Mouse (Mus musculus) liver, embryonic 15.5 days (tissue): Measurements from ENCODE around the gene Papss2. TPM values are rescaled to one million over a fixed set of nuclear protein-coding genes. Genes with fewer than 3 reads are reported as not detected.

Source experiments
- ATAC-seq: fragments of 200-750 bp; cut with Nextera tagmentation; 2 replicates; pipeline ENCODE4 v1.8.0; 2017; ENCODE audit warnings: moderate number of reproducible peaks, mild to moderate bottlenecking, moderate library complexity; ENCODE audit not compliant: insufficient read depth
- H3K27ac ChIP-seq: fragments of 300-500 bp; sonication (generic); replicated peaks from 2 replicates; pipeline ENCODE4 v1.5.1; 2015; ENCODE audit warnings: mild to moderate bottlenecking, inconsistent platforms
- H3K27me3 ChIP-seq: fragments of 300-500 bp; sonication (generic); 2 replicates; pipeline ENCODE4 v1.6.1; 2015; ENCODE audit warnings: mild to moderate bottlenecking, inconsistent platforms
- H3K36me3 ChIP-seq: fragments of 300-500 bp; sonication (generic); replicated peaks from 2 replicates; pipeline ENCODE4 v1.6.1; 2015; ENCODE audit warnings: moderate library complexity, mild to moderate bottlenecking, inconsistent platforms
- H3K4me1 ChIP-seq: fragments of 300-500 bp; sonication (generic); replicated peaks from 2 replicates; pipeline ENCODE4 v1.6.1; 2015; ENCODE audit warnings: inconsistent platforms
- H3K4me2 ChIP-seq: fragments of 300-500 bp; sonication (generic); 2 replicates; pipeline ENCODE4 v1.6.1; 2015; ENCODE audit warnings: moderate library complexity, mild to moderate bottlenecking, inconsistent platforms
- H3K4me3 ChIP-seq: fragments of 300-500 bp; sonication (generic); replicated peaks from 2 replicates; pipeline ENCODE4 v1.5.1; 2015; ENCODE audit warnings: mild to moderate bottlenecking, inconsistent platforms
- H3K9ac ChIP-seq: fragments of 300-500 bp; sonication (generic); 2 replicates; pipeline ENCODE4 v1.6.1; 2015; ENCODE audit warnings: moderate library complexity, mild to moderate bottlenecking, inconsistent platforms
- H3K9me3 ChIP-seq: fragments of 300-500 bp; sonication (generic); replicated peaks from 2 replicates; pipeline ENCODE4 v1.6.1; 2016; ENCODE audit warnings: inconsistent platforms
- WGBS: fragments of 180-500 bp; shearing (Covaris S2); methylation state at CpG from one replicate; pipeline ENCODE4 v1.1.7; 2015; ENCODE audit warnings: mixed read lengths; ENCODE audit not compliant: insufficient replicate concordance; 5-methylcytosine and 5-hydroxymethylcytosine counted together
- polyA plus RNA-seq: library from polyadenylated mRNA; unstranded; fragments of >200 nt; fragmentation: Nextera tagmentation; extraction: Ambion mirVana; gene quantifications from 2 replicates; pipeline ENCODE4 v1.2.1, GENCODE M21; 2015

The Papss2 gene
- 5.9 and 6.6 TPM in 2 replicates for polyA plus RNA-seq

DNA sequence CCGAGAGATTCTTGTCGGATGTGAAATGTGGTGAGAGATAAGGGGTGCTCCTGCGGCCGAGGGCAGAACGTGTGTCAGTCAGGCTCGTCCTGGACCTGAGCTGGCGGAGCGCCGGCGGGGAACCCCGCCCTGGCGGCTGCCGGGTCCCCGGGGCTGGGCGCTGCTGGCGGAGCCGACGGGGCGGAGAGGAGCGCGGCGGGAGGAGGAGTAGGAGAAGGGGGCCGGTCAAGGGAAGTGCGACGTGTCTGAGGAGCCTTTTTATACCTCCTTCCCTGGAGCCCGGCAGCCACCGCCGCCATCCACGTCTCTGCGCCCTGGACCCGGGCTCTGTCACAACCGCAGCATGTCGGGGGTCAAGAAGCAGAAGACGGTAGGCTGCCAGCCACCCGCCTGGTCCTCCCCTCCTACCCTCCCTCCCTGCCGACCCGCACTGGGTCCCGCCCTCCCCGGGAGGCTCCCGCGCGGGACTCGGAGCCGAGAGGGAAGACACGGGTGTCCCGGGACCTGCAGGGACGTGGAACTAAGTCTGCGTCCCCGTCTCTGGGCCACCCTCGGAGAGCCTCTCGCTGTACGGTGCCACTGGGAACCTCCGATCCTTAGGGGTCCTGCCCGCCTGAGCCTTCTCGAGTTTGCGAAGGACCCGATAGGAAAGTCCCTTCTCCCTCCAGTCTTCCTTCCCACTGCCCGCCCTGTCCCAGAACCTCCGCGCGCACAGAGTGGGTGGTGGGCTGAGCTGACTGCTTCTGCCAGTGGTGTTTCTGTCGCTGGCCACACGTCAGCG, at the start of gene Papss2:
Papss2 (plus strand) TSS at position 285 of the 781 bp plus-strand sequence.
- H3K36me3 ChIP-seq, result no peaks in the 10 kb centered on the region
- peak within 1 kb of the TSS; percentile 60 for H3K4me3 ChIP-seq
- peak within 1 kb of the TSS; percentile 54 for H3K9ac ChIP-seq
- peak within 1 kb of the TSS; percentile 74 for H3K4me2 ChIP-seq
- under 1% methylated on average over 64 of the region's 64 CpGs for whole genome bisulfite sequencing
- peaks cover 33% of the 10 kb centered on the region for H3K27me3 ChIP-seq
- H3K9me3 ChIP-seq, result no peaks in the 10 kb centered on the region
- peak; percentile 79 for ATAC-seq
- H3K4me1 ChIP-seq, result peaks cover 5% of the 10 kb centered on the region
- H3K27ac ChIP-seq, result no peak within 1 kb of the TSS

DNA sequence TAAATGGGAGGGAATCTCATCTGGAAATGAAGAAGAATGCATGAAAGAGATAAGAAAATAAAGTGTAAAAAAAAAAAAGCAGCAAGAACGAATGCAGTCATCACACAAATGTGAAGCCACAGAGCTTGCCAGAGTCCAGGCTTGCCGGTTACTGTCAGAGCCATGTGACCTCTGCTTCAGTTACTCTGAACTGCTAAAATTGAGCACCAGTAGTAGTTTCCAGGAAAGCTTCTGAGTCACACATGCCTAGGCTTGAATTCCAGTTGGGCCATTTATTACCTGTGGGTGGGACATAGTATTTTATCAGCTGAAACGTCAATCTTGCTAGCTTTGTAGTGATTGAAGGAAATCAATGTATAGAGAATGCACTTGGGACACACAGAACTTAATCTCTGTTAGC, 48.2 kb upstream of the Papss2 start:
- Histone ChIP-seq H3K36me3 (no peaks in the 10 kb centered on the region), H3K9ac (no peak overlapping the region), H3K4me1 (no peaks in the 10 kb centered on the region), H3K9me3 (no peaks in the 10 kb centered on the region), H3K4me3 (no peak overlapping the region), H3K4me2 (no peak overlapping the region), H3K27me3 (no peaks in the 10 kb centered on the region), H3K27ac (no peak overlapping the region)
- 49% methylated on average over 3 of the region's 3 CpGs for WGBS
- ATAC-seq, result no peak

DNA sequence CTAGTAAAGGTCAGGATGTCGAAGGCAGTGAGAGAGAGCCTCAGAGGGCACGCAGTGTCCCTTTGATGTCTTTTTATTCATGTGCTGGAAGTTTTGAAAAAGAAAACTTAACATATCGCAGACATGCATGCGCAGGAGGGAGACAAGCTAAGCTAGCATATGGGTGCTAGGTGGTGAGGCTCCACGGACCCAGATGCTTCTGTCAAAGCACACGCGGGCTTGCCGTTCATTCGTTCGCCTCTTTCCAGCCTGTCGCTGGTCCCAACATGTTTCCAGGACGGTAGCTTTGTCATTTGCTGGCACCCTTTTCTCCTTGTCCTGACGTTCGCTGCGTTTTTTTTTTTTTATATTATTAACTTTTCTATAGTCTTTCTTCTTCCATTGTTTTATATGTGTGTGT, 47.4 kb upstream of the Papss2 start:
- 78% methylated on average over 15 of the region's 15 CpGs for WGBS
- Histone ChIP-seq H3K27ac (no peak overlapping the region), H3K4me3 (no peak overlapping the region), H3K27me3 (no peaks in the 10 kb centered on the region), H3K9ac (no peak overlapping the region), H3K9me3 (no peaks in the 10 kb centered on the region), H3K36me3 (no peaks in the 10 kb centered on the region), H3K4me1 (no peaks in the 10 kb centered on the region), H3K4me2 (no peak overlapping the region)
- ATAC-seq, result no peak

DNA sequence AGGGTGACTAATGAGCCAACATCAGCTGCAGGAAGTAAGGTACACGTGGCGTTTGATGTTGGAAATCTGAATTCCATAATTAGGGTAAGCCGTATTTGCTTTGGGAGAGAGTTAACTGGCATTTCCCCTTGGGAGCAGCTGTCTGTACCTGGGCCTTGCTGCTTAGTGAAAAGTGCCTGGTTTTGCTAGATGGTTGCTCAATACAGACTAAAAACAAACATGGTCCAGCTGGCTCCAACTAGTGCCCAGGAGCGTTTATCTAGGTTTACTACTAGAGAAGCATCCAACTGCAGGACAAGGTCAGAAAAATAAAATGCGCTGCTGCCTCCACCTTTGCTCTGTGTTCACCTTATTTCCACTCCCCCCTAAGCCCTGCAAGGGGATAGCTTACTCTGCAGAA, 45.1 kb upstream of the Papss2 start:
- no peak overlapping the region for H3K27ac ChIP-seq
- H3K9ac ChIP-seq, result no peak overlapping the region
- WGBS, result 64% methylated on average over 5 of the region's 5 CpGs
- ATAC-seq, result no peak
- no peaks in the 10 kb centered on the region for H3K27me3 ChIP-seq
- no peak overlapping the region for H3K4me2 ChIP-seq
- no peak overlapping the region for H3K4me3 ChIP-seq
- H3K4me1 ChIP-seq, result no peaks in the 10 kb centered on the region
- no peaks in the 10 kb centered on the region for H3K9me3 ChIP-seq
- no peaks in the 10 kb centered on the region for H3K36me3 ChIP-seq

- no peak overlapping the region for H3K27ac ChIP-seq
- H3K9ac ChIP-seq, result no peak overlapping the region
- H3K36me3 ChIP-seq, result no peaks in the 10 kb centered on the region
- H3K4me3 ChIP-seq, result no peak overlapping the region
- ATAC-seq, result no peak
- no peaks in the 10 kb centered on the region for H3K4me1 ChIP-seq
- no peaks in the 10 kb centered on the region for H3K27me3 ChIP-seq
- H3K9me3 ChIP-seq, result no peaks in the 10 kb centered on the region
- WGBS, result 45% methylated on average over 3 of the region's 3 CpGs
- no peak overlapping the region for H3K4me2 ChIP-seq
Observed at GRCm38 (mm10) chr19:32551442-32551841, 44.1 kb upstream of the Papss2 start.

DNA sequence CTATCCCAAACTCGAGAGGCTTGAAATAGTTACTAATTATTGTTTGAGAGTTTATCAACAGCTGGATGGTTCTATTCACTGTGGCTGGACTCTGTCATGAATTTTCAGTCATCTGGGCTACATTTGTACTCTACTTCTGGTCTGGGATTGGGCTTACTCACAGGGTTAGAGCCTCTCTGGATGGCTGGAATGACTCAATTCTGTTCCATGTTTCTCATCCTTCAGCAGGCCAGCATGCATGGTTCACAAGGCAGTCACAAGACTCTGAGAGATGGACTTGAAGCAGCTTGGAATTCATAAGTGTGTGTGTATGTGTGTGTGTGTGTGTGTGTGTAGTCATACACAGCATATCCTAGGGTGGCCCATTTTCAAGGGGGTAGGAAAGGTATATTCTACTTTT, 43.5 kb upstream of the Papss2 start:
- Histone ChIP-seq H3K4me2 (no peak overlapping the region), H3K9me3 (no peaks in the 10 kb centered on the region), H3K36me3 (no peaks in the 10 kb centered on the region), H3K4me3 (no peak overlapping the region), H3K4me1 (no peaks in the 10 kb centered on the region), H3K27ac (no peak overlapping the region), H3K27me3 (no peaks in the 10 kb centered on the region), H3K9ac (no peak overlapping the region)
- 43% methylated on average over 1 of the region's 1 CpGs for WGBS
- no peak for ATAC-seq

- no peaks in the 10 kb centered on the region for H3K9me3 ChIP-seq
- WGBS, result 43% methylated on average over 3 of the region's 3 CpGs
- H3K4me3 ChIP-seq, result no peak overlapping the region
- no peaks in the 10 kb centered on the region for H3K36me3 ChIP-seq
- no peak for ATAC-seq
- H3K4me1 ChIP-seq, result no peaks in the 10 kb centered on the region
- H3K9ac ChIP-seq, result no peak overlapping the region
- H3K27ac ChIP-seq, result no peak overlapping the region
- H3K27me3 ChIP-seq, result no peaks in the 10 kb centered on the region
- H3K4me2 ChIP-seq, result no peak overlapping the region
Observed at GRCm38 (mm10) chr19:32553310-32553709, 42.3 kb upstream of the Papss2 start.

GRCm38 (mm10) chr19:32555257-32555656, 40.3 kb upstream of the Papss2 start:
- WGBS, result 44% methylated on average over 3 of the region's 3 CpGs
- H3K36me3 ChIP-seq, result no peaks in the 10 kb centered on the region
- no peak overlapping the region for H3K4me2 ChIP-seq
- H3K9ac ChIP-seq, result no peak overlapping the region
- no peaks in the 10 kb centered on the region for H3K9me3 ChIP-seq
- H3K27ac ChIP-seq, result no peak overlapping the region
- H3K4me3 ChIP-seq, result no peak overlapping the region
- ATAC-seq, result no peak
- no peaks in the 10 kb centered on the region for H3K27me3 ChIP-seq
- no peaks in the 10 kb centered on the region for H3K4me1 ChIP-seq

GRCm38 (mm10) chr19:32567025-32567424, 28.6 kb upstream of the Papss2 start:
- Histone ChIP-seq H3K27me3 (no peaks in the 10 kb centered on the region), H3K9me3 (no peaks in the 10 kb centered on the region), H3K27ac (no peak overlapping the region), H3K4me2 (peak overlapping the region; percentile 18; the same call in 1 of the 2 replicates), H3K4me3 (no peak overlapping the region), H3K9ac (no peak overlapping the region), H3K36me3 (no peaks in the 10 kb centered on the region), H3K4me1 (peaks cover 27% of the 10 kb centered on the region)
- no peak for ATAC-seq
- WGBS, result 29% methylated on average over 8 of the region's 8 CpGs

GRCm38 (mm10) chr19:32567447-32567846, 28.1 kb upstream of the Papss2 start:
- Histone ChIP-seq H3K27ac (no peak overlapping the region), H3K27me3 (no peaks in the 10 kb centered on the region), H3K36me3 (no peaks in the 10 kb centered on the region), H3K9ac (no peak overlapping the region), H3K4me1 (peaks cover 27% of the 10 kb centered on the region), H3K9me3 (no peaks in the 10 kb centered on the region), H3K4me3 (no peak overlapping the region), H3K4me2 (no peak overlapping the region)
- ATAC-seq, result no peak
- WGBS, result 60% methylated on average over 5 of the region's 5 CpGs

GRCm38 (mm10) chr19:32568470-32568869, 27.1 kb upstream of the Papss2 start:
- Histone ChIP-seq H3K9me3 (no peaks in the 10 kb centered on the region), H3K9ac (no peak overlapping the region), H3K4me3 (no peak overlapping the region), H3K36me3 (no peaks in the 10 kb centered on the region), H3K27me3 (no peaks in the 10 kb centered on the region), H3K4me2 (no peak overlapping the region), H3K4me1 (peaks cover 33% of the 10 kb centered on the region), H3K27ac (no peak overlapping the region)
- 58% methylated on average over 3 of the region's 3 CpGs for WGBS
- no peak for ATAC-seq
